Mouse (Mus musculus): ENCODE measurements around the gene Sec14l1.

- TF ChIP-seq CTCF (conservative IDR thresholded peaks at IDR 0.05; ENCODE audit: insufficient read depth, insufficient read length, low read depth, low read length) = no peak
- TF ChIP-seq POLR2A (IDR thresholded peaks at IDR 0.05; ENCODE audit: low read depth, low read length) = no peak
Measured at GRCm38 (mm10) chr11:117195616-117196015, 80.6 kb downstream of the Sec14l1 start.

Measured in kidney, adult 2 months (tissue).